Comparison of ENCODE assay signal across 16 mouse cellular contexts in genomic region chr9:31115586-31115985, GRCm38 (mm10). TPM values are rescaled to one million over a fixed set of nuclear protein-coding genes. Genes with fewer than 3 reads are reported as not detected.
"Had no signal": no experiment of that assay in that cellular context is flagged by ENCODE, and none has a peak within 500 bp of the region (broad histone marks: within the 10 kb centered on the region; RNA-seq: fewer than 3 reads in every experiment).

No protein-coding gene starts in this region.

- ATAC-seq: hindbrain, postnatal 0 days; intestine, embryonic 16.5 days had no signal

- DNase-seq: gastrocnemius, adult 2 months; gastrocnemius, postnatal 10 days; gastrocnemius, postnatal 36 days; heart, adult 2 months; heart, postnatal 14 days; heart, postnatal 36 days; kidney, adult 11 months; kidney, adult 2 months; kidney, adult 9 months; kidney, postnatal 14 days; kidney, postnatal 36 days; layer of hippocampus, adult 9-11 months; liver; liver, embryonic 13.5 days had no signal

RNA-seq across cellular contexts. Expression of gene St14, which starts 16.1 kb away (rescaled TPM):
- total RNA-seq: gastrocnemius, postnatal 36 days had no signal
